Mouse (Mus musculus): Measurements from ENCODE around the gene Serpinb9. TPM values are rescaled to one million over a fixed set of nuclear protein-coding genes. Genes with fewer than 3 reads are reported as not detected.
"Not testable (repeated sequence)": the region's sequence is repeated elsewhere in the genome, so short reads cannot be mapped to it uniquely, and the experiment has no call there.

The Serpinb9 gene
- polyA plus RNA-seq, 1 experiment from 2014 or later = 5.8 TPM

GRCm38 (mm10) chr13:33006555-33006954, 3.5 kb downstream of the Serpinb9 start:
- H3K9me3 ChIP-seq (replicated peaks; ENCODE audit: control insufficient read depth, low read length) = no peaks in the 10 kb centered on the region
- H3K27ac ChIP-seq (ENCODE audit: low read depth, low read length) = no peak overlapping the region
- 75% methylated on average over 3 of the region's 3 CpGs for WGBS (ENCODE audit: insufficient replicate concordance)
- H3K4me2 ChIP-seq = no peak overlapping the region
- H3K9ac ChIP-seq (ENCODE audit: low read depth, low read length) = no peak overlapping the region
- H3K36me3 ChIP-seq (ENCODE audit: control insufficient read depth, insufficient read depth, low read length) = no peaks in the 10 kb centered on the region
- H3K4me1 ChIP-seq (ENCODE audit: control insufficient read depth, insufficient read depth, low read length) = no peaks in the 10 kb centered on the region
- no peak for ATAC-seq (replicated peaks; ENCODE audit: insufficient number of reproducible peaks, low FRiP score, low TSS enrichment)
- H3K27me3 ChIP-seq (ENCODE audit: control insufficient read depth, insufficient read depth, low read length) = no peaks in the 10 kb centered on the region
- no peak overlapping the region for H3K4me3 ChIP-seq (ENCODE audit: low read depth, low read length)

- ATAC-seq (replicated peaks; ENCODE audit: insufficient number of reproducible peaks, low FRiP score, low TSS enrichment) = no peak
These were observed 9.3 kb downstream of the Serpinb9 start for GRCm38 (mm10) chr13:33012395-33012794.

GRCm38 (mm10) chr13:33013271-33013670, 10.2 kb downstream of the Serpinb9 start:
- 62% methylated on average over 2 of the region's 2 CpGs for WGBS (ENCODE audit: insufficient replicate concordance)
- no peak for ATAC-seq (replicated peaks; ENCODE audit: insufficient number of reproducible peaks, low FRiP score, low TSS enrichment)
- H3K9ac ChIP-seq (ENCODE audit: low read depth, low read length) = no peak overlapping the region

More at GRCm38 (mm10) chr13:33012395-33012794, 9.3 kb downstream of the Serpinb9 start:
- H3K9ac ChIP-seq (ENCODE audit: low read depth, low read length) = no peak overlapping the region
- H3K4me2 ChIP-seq = no peak overlapping the region
- no peaks in the 10 kb centered on the region for H3K36me3 ChIP-seq (ENCODE audit: control insufficient read depth, insufficient read depth, low read length)
- no peak overlapping the region for H3K4me3 ChIP-seq (ENCODE audit: low read depth, low read length)
- H3K4me1 ChIP-seq (ENCODE audit: control insufficient read depth, insufficient read depth, low read length) = no peaks in the 10 kb centered on the region
- WGBS (ENCODE audit: insufficient replicate concordance) = 68% methylated on average over 1 of the region's 1 CpGs
- H3K27me3 ChIP-seq (ENCODE audit: control insufficient read depth, insufficient read depth, low read length) = no peaks in the 10 kb centered on the region
- no peak overlapping the region for H3K27ac ChIP-seq (ENCODE audit: low read depth, low read length)
- no peaks in the 10 kb centered on the region for H3K9me3 ChIP-seq (replicated peaks; ENCODE audit: control insufficient read depth, low read length)

GRCm38 (mm10) chr13:33022371-33022770, 19.3 kb downstream of the Serpinb9 start:
- Histone ChIP-seq H3K9ac (ENCODE audit: low read depth, low read length) (no peak overlapping the region), H3K4me3 (ENCODE audit: low read depth, low read length) (no peak overlapping the region), H3K27ac (ENCODE audit: low read depth, low read length) (no peak overlapping the region), H3K36me3 (ENCODE audit: control insufficient read depth, insufficient read depth, low read length) (no peaks in the 10 kb centered on the region), H3K4me1 (ENCODE audit: control insufficient read depth, insufficient read depth, low read length) (no peaks in the 10 kb centered on the region; the same call in 1 of the 2 replicates), H3K9me3 (replicated peaks; ENCODE audit: control insufficient read depth, low read length) (0 out of 2 replicates have a peak, but pooled peaks cover 2% of the 10 kb centered on the region), H3K27me3 (ENCODE audit: control insufficient read depth, insufficient read depth, low read length) (no peaks in the 10 kb centered on the region), H3K4me2 (no peak overlapping the region)
- 89% methylated on average over 1 of the region's 1 CpGs for WGBS (ENCODE audit: insufficient replicate concordance)
- no peak for ATAC-seq (replicated peaks; ENCODE audit: insufficient number of reproducible peaks, low FRiP score, low TSS enrichment)

More at GRCm38 (mm10) chr13:33013271-33013670, 10.2 kb downstream of the Serpinb9 start:
- no peak overlapping the region for H3K27ac ChIP-seq (ENCODE audit: low read depth, low read length)
- no peak overlapping the region for H3K4me3 ChIP-seq (ENCODE audit: low read depth, low read length)
- H3K4me2 ChIP-seq = no peak overlapping the region
- no peaks in the 10 kb centered on the region for H3K4me1 ChIP-seq (ENCODE audit: control insufficient read depth, insufficient read depth, low read length)
- H3K27me3 ChIP-seq (ENCODE audit: control insufficient read depth, insufficient read depth, low read length) = no peaks in the 10 kb centered on the region
- no peaks in the 10 kb centered on the region for H3K36me3 ChIP-seq (ENCODE audit: control insufficient read depth, insufficient read depth, low read length)
- no peaks in the 10 kb centered on the region for H3K9me3 ChIP-seq (replicated peaks; ENCODE audit: control insufficient read depth, low read length)

DNA sequence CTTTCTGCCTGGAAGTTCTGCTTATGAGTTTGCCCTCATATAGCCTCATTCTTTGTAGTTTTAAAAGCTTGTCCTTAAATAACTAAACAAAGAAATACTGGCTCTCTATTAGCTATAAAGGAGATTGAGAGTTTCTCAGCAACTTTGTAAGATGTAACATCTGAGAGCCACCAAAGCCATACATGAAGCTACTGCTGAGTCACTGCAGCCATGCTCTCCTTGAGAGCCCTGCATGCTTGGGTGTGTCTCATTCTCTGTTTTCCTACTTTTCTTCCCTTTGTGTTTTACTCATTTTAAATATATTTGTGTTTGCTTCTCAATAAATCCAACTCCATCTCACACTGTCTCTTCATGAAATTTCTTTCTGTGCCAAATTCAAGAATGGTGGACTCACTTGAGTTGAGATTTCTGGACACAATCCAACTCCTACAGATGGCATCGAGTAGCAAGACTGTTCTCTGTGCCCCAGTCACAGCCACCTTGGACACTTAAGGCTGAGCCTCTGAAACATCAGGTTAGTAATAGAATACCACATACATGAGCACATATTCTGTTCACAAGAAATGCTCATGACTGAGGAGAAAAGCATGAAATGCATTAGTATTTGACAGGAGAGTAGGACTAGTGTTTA, 23.5 kb downstream of the Serpinb9 start:
- Histone ChIP-seq H3K9ac (ENCODE audit: low read depth, low read length) (no peak overlapping the region), H3K36me3 (ENCODE audit: control insufficient read depth, insufficient read depth, low read length) (no peaks in the 10 kb centered on the region), H3K4me3 (ENCODE audit: low read depth, low read length) (no peak overlapping the region), H3K27me3 (ENCODE audit: control insufficient read depth, insufficient read depth, low read length) (no peaks in the 10 kb centered on the region), H3K4me2 (no peak overlapping the region), H3K27ac (ENCODE audit: low read depth, low read length) (no peak overlapping the region), H3K4me1 (ENCODE audit: control insufficient read depth, insufficient read depth, low read length) (peaks cover 3% of the 10 kb centered on the region; the same call in 1 of the 2 replicates), H3K9me3 (replicated peaks; ENCODE audit: control insufficient read depth, low read length) (no peaks in the 10 kb centered on the region)
- ATAC-seq (replicated peaks; ENCODE audit: insufficient number of reproducible peaks, low FRiP score, low TSS enrichment) = no peak
- 72% methylated on average over 1 of the region's 1 CpGs for WGBS (ENCODE audit: insufficient replicate concordance)

- ATAC-seq (replicated peaks; ENCODE audit: insufficient number of reproducible peaks, low FRiP score, low TSS enrichment) = no peak
- Histone ChIP-seq H3K27me3 (ENCODE audit: control insufficient read depth, insufficient read depth, low read length) (no peaks in the 10 kb centered on the region), H3K4me1 (ENCODE audit: control insufficient read depth, insufficient read depth, low read length) (peaks cover 3% of the 10 kb centered on the region; the same call in 1 of the 2 replicates), H3K27ac (ENCODE audit: low read depth, low read length) (no peak within 1 kb of the TSS), H3K4me3 (ENCODE audit: low read depth, low read length) (no peak within 1 kb of the TSS), H3K9ac (ENCODE audit: low read depth, low read length) (no peak within 1 kb of the TSS), H3K36me3 (ENCODE audit: control insufficient read depth, insufficient read depth, low read length) (no peaks in the 10 kb centered on the region), H3K9me3 (replicated peaks; ENCODE audit: control insufficient read depth, low read length) (no peaks in the 10 kb centered on the region), H3K4me2 (no peak within 1 kb of the TSS)
- WGBS (ENCODE audit: insufficient replicate concordance) = 75% methylated on average over 2 of the region's 2 CpGs
These were observed 24.2 kb downstream of the Serpinb9 start, which contains the start of gene Serpinb9b for GRCm38 (mm10) chr13:33027244-33027643. Gene Serpinb9b (plus strand): TSS chr13:33027416.

- Histone ChIP-seq H3K4me2 (no peak overlapping the region), H3K9me3 (replicated peaks; ENCODE audit: control insufficient read depth, low read length) (no peaks in the 10 kb centered on the region), H3K4me1 (ENCODE audit: control insufficient read depth, insufficient read depth, low read length) (peaks cover 3% of the 10 kb centered on the region; the same call in 1 of the 2 replicates), H3K27ac (ENCODE audit: low read depth, low read length) (no peak overlapping the region), H3K9ac (ENCODE audit: low read depth, low read length) (no peak overlapping the region), H3K27me3 (ENCODE audit: control insufficient read depth, insufficient read depth, low read length) (no peaks in the 10 kb centered on the region), H3K4me3 (ENCODE audit: low read depth, low read length) (no peak overlapping the region), H3K36me3 (ENCODE audit: control insufficient read depth, insufficient read depth, low read length) (no peaks in the 10 kb centered on the region)
- 25% methylated on average over 2 of the region's 2 CpGs for WGBS (ENCODE audit: insufficient replicate concordance)
- peak; percentile 10; the same call in 1 of the 2 replicates for ATAC-seq (replicated peaks; ENCODE audit: insufficient number of reproducible peaks, low FRiP score, low TSS enrichment)
These were observed 25.1 kb downstream of the Serpinb9 start for GRCm38 (mm10) chr13:33028146-33028545.

DNA sequence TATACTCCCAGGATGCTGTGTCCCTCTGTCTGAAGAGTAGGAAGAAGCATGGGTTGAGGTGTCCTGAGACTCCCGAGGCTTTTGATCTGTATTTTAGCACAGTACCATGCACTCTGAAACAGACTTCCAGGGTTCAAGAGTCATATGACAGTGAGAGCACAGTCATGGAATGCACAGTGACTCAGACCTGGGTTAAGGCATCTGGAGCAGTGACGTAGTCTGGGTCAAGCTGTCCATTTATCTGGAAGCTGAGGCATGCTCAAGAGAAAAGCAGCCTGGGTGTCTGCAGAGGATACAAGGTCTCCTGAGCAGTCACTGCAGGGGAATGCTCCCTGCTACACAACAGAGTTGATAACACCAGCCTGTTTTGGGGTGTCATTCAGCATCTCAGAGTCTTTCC, 25.5 kb downstream of the Serpinb9 start:
- H3K4me2 ChIP-seq = no peak overlapping the region
- 23% methylated on average over 2 of the region's 2 CpGs for WGBS (ENCODE audit: insufficient replicate concordance)
- H3K9ac ChIP-seq (ENCODE audit: low read depth, low read length) = no peak overlapping the region
- no peaks in the 10 kb centered on the region for H3K36me3 ChIP-seq (ENCODE audit: control insufficient read depth, insufficient read depth, low read length)
- no peaks in the 10 kb centered on the region for H3K27me3 ChIP-seq (ENCODE audit: control insufficient read depth, insufficient read depth, low read length)
- no peak overlapping the region for H3K4me3 ChIP-seq (ENCODE audit: low read depth, low read length)
- H3K4me1 ChIP-seq (ENCODE audit: control insufficient read depth, insufficient read depth, low read length) = peaks cover 3% of the 10 kb centered on the region; the same call in 1 of the 2 replicates
- no peaks in the 10 kb centered on the region for H3K9me3 ChIP-seq (replicated peaks; ENCODE audit: control insufficient read depth, low read length)
- no peak overlapping the region for H3K27ac ChIP-seq (ENCODE audit: low read depth, low read length)
- ATAC-seq (replicated peaks; ENCODE audit: insufficient number of reproducible peaks, low FRiP score, low TSS enrichment) = peak; percentile 42; the same call in 1 of the 2 replicates

DNA sequence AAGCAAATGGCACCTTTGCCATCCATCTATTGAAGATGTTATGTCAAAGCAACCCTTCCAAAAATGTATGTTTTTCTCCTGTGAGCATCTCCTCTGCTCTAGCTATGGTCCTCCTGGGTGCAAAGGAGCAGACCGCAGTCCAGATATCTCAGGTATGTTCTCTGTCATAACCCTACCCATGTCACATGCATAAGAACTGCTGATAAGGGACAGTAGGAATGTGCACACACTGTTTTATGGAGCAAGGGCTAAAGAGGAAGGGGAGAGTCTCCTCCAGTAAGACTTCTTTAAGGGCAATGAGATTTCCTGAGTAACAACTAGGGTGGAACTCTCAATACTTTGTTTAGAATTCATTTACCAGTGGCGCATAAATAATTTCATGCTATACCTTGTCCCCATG, 26.4 kb downstream of the Serpinb9 start:
- H3K9ac ChIP-seq (ENCODE audit: low read depth, low read length); H3K4me2 ChIP-seq; H3K4me1 ChIP-seq (ENCODE audit: control insufficient read depth, insufficient read depth, low read length); H3K27me3 ChIP-seq (ENCODE audit: control insufficient read depth, insufficient read depth, low read length); H3K27ac ChIP-seq (ENCODE audit: low read depth, low read length); ATAC-seq (replicated peaks; ENCODE audit: insufficient number of reproducible peaks, low FRiP score, low TSS enrichment); H3K36me3 ChIP-seq (ENCODE audit: control insufficient read depth, insufficient read depth, low read length); H3K9me3 ChIP-seq (replicated peaks; ENCODE audit: control insufficient read depth, low read length); H3K4me3 ChIP-seq (ENCODE audit: low read depth, low read length): not testable (repeated sequence)
- WGBS (ENCODE audit: insufficient replicate concordance) = 71% methylated on average over 2 of the region's 2 CpGs

All from heart, embryonic 11.5 days (tissue).